Mouse (Mus musculus): ENCODE data around the gene Atg9b.

- TF ChIP-seq CTCF (IDR thresholded peaks at IDR 0.05; ENCODE audit: low read depth) (no peak), EP300 (IDR thresholded peaks at IDR 0.05; ENCODE audit: low read depth) (no peak)
These were observed 22.2 kb downstream of the Atg9b start for GRCm38 (mm10) chr5:24369767-24370166.

Data from liver, postnatal 0 days (tissue).